Mouse (Mus musculus) heart, embryonic 14.5 days (tissue): ENCODE results near the gene Gnai2. TPM values are rescaled to one million over a fixed set of nuclear protein-coding genes. Genes with fewer than 3 reads are reported as not detected.

Experiments
- ATAC-seq: fragments of 200-750 bp; cut with Nextera tagmentation; 2 replicates; pipeline ENCODE4 v1.8.0; 2017; ENCODE audit warnings: low read depth, moderate TSS enrichment; ENCODE audit not compliant: insufficient number of reproducible peaks, insufficient read depth, low FRiP score
- H3K27ac ChIP-seq, 2 experiments: fragments of 200-500 bp in 1 of 2; fragments of 300-500 bp in 1 of 2; sonication (generic) in 1 of 2; replicated peaks in 1 of 2; 2 replicates each; pipeline ENCODE4 v1.5.1; 2012 to 2014; ENCODE audit warnings: low read depth in 2 of 2, low read length in 2 of 2, control low read depth in 1 of 2, mild to moderate bottlenecking in 1 of 2, mixed read lengths in 1 of 2; ENCODE audit not compliant: control insufficient read depth in 1 of 2, insufficient read depth in 1 of 2
- H3K27me3 ChIP-seq: fragments of 300-500 bp; sonication (generic); 2 replicates; pipeline ENCODE4 v1.6.1; 2014; ENCODE audit warnings: mild to moderate bottlenecking, low read length, control low read depth; ENCODE audit not compliant: control insufficient read depth, insufficient read depth
- H3K36me3 ChIP-seq: fragments of 300-500 bp; sonication (generic); 2 replicates; pipeline ENCODE4 v1.6.1; 2014; ENCODE audit warnings: mild to moderate bottlenecking, control low read depth, low read length, mixed read lengths; ENCODE audit not compliant: control insufficient read depth, insufficient read depth
- H3K4me1 ChIP-seq, 2 experiments: fragments of 200-500 bp in 1 of 2; fragments of 300-500 bp in 1 of 2; sonication (generic) in 1 of 2; 2 replicates each; pipeline ENCODE4 v1.6.1; 2012 to 2014; ENCODE audit warnings: low read length in 2 of 2, control low read depth in 1 of 2, mixed read lengths in 1 of 2; ENCODE audit not compliant: control insufficient read depth in 2 of 2, insufficient read depth in 2 of 2
- H3K4me2 ChIP-seq: fragments of 300-500 bp; sonication (generic); 2 replicates; pipeline ENCODE4 v1.6.1; 2014; ENCODE audit warnings: mild to moderate bottlenecking, low read length
- H3K4me3 ChIP-seq, 2 experiments: fragments of 200-500 bp in 1 of 2; fragments of 300-500 bp in 1 of 2; sonication (generic) in 1 of 2; 2 replicates each; pipeline ENCODE4 v1.5.1; 2012 to 2014; ENCODE audit warnings: low read length in 2 of 2, mild to moderate bottlenecking in 2 of 2, control low read depth in 1 of 2, low read depth in 1 of 2, moderate library complexity in 1 of 2; ENCODE audit not compliant: control insufficient read depth in 1 of 2, insufficient read depth in 1 of 2
- H3K9ac ChIP-seq: fragments of 300-500 bp; sonication (generic); 2 replicates; pipeline ENCODE4 v1.6.1; 2014; ENCODE audit warnings: mild to moderate bottlenecking, low read length
- H3K9me3 ChIP-seq: fragments of 300-500 bp; sonication (generic); 2 replicates; pipeline ENCODE4 v1.6.1; 2016; ENCODE audit warnings: low read length, control low read depth; ENCODE audit not compliant: control insufficient read depth
- WGBS: fragments of 180-500 bp; shearing (Covaris S2); extraction: QIAGEN DNeasy Blood & Tissue Kit; methylation state at CpG from one replicate; pipeline ENCODE4 v1.1.7; 2014; 5-methylcytosine and 5-hydroxymethylcytosine counted together
- polyA plus RNA-seq: library from polyadenylated mRNA; unstranded; fragments of >200 nt; fragmentation: Nextera tagmentation; extraction: Ambion mirVana; gene quantifications from 2 replicates; pipeline ENCODE4 v1.2.1, GENCODE M21; 2014

Gnai2 gene
- polyA plus RNA-seq, 1 experiment from 2014 or later, result 410 TPM

DNA sequence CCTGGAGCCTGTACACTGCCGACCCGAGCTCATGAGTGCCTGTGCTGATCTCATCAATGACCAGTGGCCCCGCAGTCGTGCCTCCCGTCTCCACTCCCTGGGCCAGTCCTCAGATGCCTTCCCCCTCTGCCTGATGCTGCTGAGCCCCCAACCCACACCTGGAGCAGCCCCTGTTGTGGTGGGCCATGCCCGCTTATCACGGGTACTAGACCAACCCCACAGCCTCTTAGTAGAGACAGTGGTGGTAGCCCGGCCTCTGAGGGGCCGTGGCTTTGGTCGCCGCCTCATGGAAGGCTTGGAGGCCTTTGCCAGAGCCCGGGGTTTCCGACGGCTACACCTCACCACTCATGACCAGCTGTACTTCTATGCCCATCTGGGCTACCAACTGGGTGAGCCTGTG is 52.0 kb downstream of the Gnai2 start:
- Histone ChIP-seq H3K4me3 (no peak overlapping the region), H3K4me2 (no peak overlapping the region), H3K36me3 (peaks cover 18% of the 10 kb centered on the region), H3K27me3 (no peaks in the 10 kb centered on the region), H3K27ac (no peak overlapping the region), H3K4me1 (peaks cover 6 to 19% of the 10 kb centered on the region in 2 experiments; a peak in 3 of 4 replicates), H3K9ac (no peak overlapping the region), H3K9me3 (no peaks in the 10 kb centered on the region)
- 88% methylated on average over 14 of the region's 14 CpGs for WGBS
- no peak for ATAC-seq

GRCm38 (mm10) chr9:107582509-107583062 is 52.6 kb downstream of the Gnai2 start:
- no peak overlapping the region for H3K4me2 ChIP-seq
- no peaks in the 10 kb centered on the region for H3K27me3 ChIP-seq
- H3K9me3 ChIP-seq, result no peaks in the 10 kb centered on the region
- ATAC-seq, result no peak
- no peak overlapping the region for H3K4me3 ChIP-seq
- H3K27ac ChIP-seq, result no peak overlapping the region
- peaks cover 18% of the 10 kb centered on the region for H3K36me3 ChIP-seq
- no peak overlapping the region for H3K9ac ChIP-seq
- H3K4me1 ChIP-seq, result peaks cover 6 to 16% of the 10 kb centered on the region in 2 experiments; a peak in 3 of 4 replicates
- WGBS, result 88% methylated on average over 7 of the region's 7 CpGs

DNA sequence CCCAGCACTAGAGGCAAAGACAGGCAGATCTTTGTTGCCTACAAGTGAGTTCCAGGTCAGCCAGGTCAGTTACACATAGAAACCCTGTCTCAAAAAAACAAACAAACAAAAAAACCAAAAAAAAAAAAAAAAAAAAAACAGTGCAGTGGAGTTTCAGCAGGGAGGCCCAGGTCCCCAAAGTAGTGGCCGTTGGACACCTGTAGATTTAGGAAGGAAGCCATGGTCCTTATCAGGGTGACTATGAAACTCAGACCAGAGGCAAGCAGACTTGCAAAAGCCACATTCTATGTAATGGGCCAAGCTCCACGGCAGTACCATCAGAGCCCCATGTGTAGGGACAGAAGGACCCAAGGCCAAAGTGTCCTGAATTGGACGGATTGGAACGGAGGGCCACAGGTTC is 53.6 kb downstream of the Gnai2 start:
- H3K4me1 ChIP-seq, result peaks cover 11 to 24% of the 10 kb centered on the region in 2 experiments
- ATAC-seq, result no peak
- peaks cover 18% of the 10 kb centered on the region for H3K36me3 ChIP-seq
- no peaks in the 10 kb centered on the region for H3K9me3 ChIP-seq
- peak overlapping the region; percentile 53 to 55; a peak in 3 of 4 replicates for H3K4me3 ChIP-seq
- H3K4me2 ChIP-seq, result peak overlapping the region; percentile 87
- peak overlapping the region; percentile 88 to 94; a peak in 3 of 4 replicates for H3K27ac ChIP-seq
- 68% methylated on average over 4 of the region's 4 CpGs for WGBS
- H3K9ac ChIP-seq, result peak overlapping the region; percentile 81
- H3K27me3 ChIP-seq, result no peaks in the 10 kb centered on the region

GRCm38 (mm10) chr9:107580501-107581317 is 54.5 kb downstream of the Gnai2 start, which contains the start of gene Hyal3:
TSS of gene Hyal3 (plus strand) at chr9:107580818.
- peak; percentile 38 for ATAC-seq
- H3K4me2 ChIP-seq, result peak within 1 kb of the TSS; percentile 87
- under 1% methylated on average over 32 of the region's 32 CpGs for WGBS
- peak within 1 kb of the TSS; percentile 88 to 94 for H3K27ac ChIP-seq
- H3K4me3 ChIP-seq, result peak within 1 kb of the TSS; percentile 53 to 55
- H3K9me3 ChIP-seq, result no peaks in the 10 kb centered on the region
- peaks cover 18% of the 10 kb centered on the region for H3K36me3 ChIP-seq
- no peaks in the 10 kb centered on the region for H3K27me3 ChIP-seq
- H3K9ac ChIP-seq, result peak within 1 kb of the TSS; percentile 81
- H3K4me1 ChIP-seq, result peaks cover 17 to 29% of the 10 kb centered on the region in 2 experiments

DNA sequence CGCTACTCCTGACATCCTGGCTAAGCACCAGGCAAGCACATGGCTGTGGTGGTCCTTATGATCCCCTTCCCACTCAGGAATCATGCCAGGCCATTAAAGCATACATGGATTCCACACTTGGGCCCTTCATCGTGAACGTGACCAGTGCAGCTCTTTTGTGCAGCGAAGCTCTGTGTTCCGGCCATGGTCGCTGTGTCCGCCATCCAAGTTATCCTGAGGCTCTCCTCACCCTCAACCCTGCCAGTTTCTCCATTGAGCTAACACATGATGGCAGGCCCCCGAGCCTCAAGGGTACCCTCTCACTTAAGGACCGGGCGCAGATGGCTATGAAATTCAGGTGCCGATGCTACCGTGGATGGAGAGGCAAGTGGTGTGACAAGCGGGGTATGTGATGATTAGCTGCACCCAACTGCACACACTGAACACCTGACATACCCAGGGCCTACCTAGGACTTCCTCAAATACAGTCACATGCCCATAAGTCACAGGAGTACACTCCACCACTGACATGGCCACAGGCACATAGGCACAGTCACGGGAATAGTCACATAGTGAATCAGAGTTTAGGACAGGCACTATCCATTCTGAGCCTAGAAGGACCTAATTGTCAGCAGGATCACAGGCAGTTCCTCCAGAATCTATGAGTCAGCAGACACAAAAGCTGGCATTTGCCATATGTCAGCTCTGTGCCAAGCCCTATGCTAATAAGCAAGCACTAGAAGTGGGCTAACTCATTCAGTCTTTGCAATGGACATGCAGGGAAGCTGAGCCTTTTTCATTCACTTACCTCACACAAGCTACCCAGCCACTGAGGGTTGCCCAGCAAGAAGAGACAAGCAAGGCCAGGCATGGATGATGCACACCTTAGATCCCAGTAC is 55.9 kb downstream of the Gnai2 start:
- no peak overlapping the region; the same call in 1 of the 2 replicates for H3K9ac ChIP-seq
- H3K4me3 ChIP-seq, result no peak overlapping the region
- H3K27ac ChIP-seq, result peak overlapping the region in 1 of 2 experiments; percentile 94; a peak in 1 of 4 replicates
- peaks cover 17 to 29% of the 10 kb centered on the region in 2 experiments for H3K4me1 ChIP-seq
- H3K36me3 ChIP-seq, result peaks cover 24% of the 10 kb centered on the region
- H3K4me2 ChIP-seq, result no peak overlapping the region
- no peaks in the 10 kb centered on the region for H3K9me3 ChIP-seq
- ATAC-seq, result no peak
- H3K27me3 ChIP-seq, result no peaks in the 10 kb centered on the region
- WGBS, result 90% methylated on average over 14 of the region's 14 CpGs

DNA sequence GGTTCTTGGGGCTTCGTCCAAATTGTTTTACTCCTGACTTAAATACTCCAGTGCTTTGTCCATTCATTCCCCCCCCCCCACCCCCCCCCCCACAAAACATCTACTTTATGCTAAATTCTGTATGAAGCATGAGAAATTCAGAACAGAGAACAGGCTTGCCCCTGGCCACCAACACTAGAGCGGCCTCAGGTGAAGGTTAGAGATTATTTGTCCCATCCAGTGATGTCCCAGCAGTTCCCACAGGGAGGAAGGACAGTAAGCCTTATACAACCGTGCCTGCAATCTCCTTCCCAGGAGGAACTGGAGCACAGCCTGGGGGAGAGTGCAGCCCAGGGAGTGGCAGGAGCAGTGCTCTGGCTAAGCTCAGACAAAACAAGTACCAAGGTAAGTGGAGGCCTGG is 56.6 kb downstream of the Gnai2 start, which contains the start of gene Naa80:
TSS of gene Naa80 (plus strand) at position 301 of the 400 bp plus-strand sequence.
- no peaks in the 10 kb centered on the region for H3K27me3 ChIP-seq
- peak within 1 kb of the TSS in 1 of 2 experiments; percentile 94; a peak in 1 of 4 replicates for H3K27ac ChIP-seq
- ATAC-seq, result no peak

GRCm38 (mm10) chr9:107577871-107578270 is 57.3 kb downstream of the Gnai2 start:
- no peak overlapping the region for H3K27ac ChIP-seq
- no peaks in the 10 kb centered on the region for H3K27me3 ChIP-seq
- 0 out of 2 replicates have a peak overlapping the region, but pooled peaks have one; percentile 61 for H3K4me2 ChIP-seq
- peaks cover 21% of the 10 kb centered on the region for H3K36me3 ChIP-seq
- no peak for ATAC-seq
- H3K4me3 ChIP-seq, result no peak overlapping the region
- 93% methylated on average over 10 of the region's 10 CpGs for WGBS
- no peaks in the 10 kb centered on the region for H3K9me3 ChIP-seq
- H3K4me1 ChIP-seq, result peaks cover 17 to 29% of the 10 kb centered on the region in 2 experiments
- no peak overlapping the region for H3K9ac ChIP-seq

More for the DNA sequence above, 56.6 kb downstream of the Gnai2 start, which contains the start of gene Naa80:
- H3K36me3 ChIP-seq, result peaks cover 21% of the 10 kb centered on the region
- no peaks in the 10 kb centered on the region for H3K9me3 ChIP-seq
- no peak within 1 kb of the TSS for H3K4me3 ChIP-seq
- no peak within 1 kb of the TSS; the same call in 1 of the 2 replicates for H3K9ac ChIP-seq
- 74% methylated on average over 3 of the region's 3 CpGs for WGBS
- peaks cover 17 to 29% of the 10 kb centered on the region in 2 experiments for H3K4me1 ChIP-seq
- H3K4me2 ChIP-seq, result 0 out of 2 replicates have a peak within 1 kb of the TSS, but pooled peaks have one; percentile 61
